Mouse (Mus musculus): Measurements from ENCODE around the gene Tgm3. TPM values are rescaled to one million over a fixed set of nuclear protein-coding genes. Genes with fewer than 3 reads are reported as not detected.
A peak's percentile ranks its signal among the peaks of the same experiment; 100 is the strongest.

The Tgm3 gene
- total RNA-seq, 2 experiments from 2014 or later = 0.04 to 0.15 TPM

GRCm38 (mm10) chr2:130058149-130058548 is 46.0 kb downstream of the Tgm3 start:
- peak; percentile 55; the same call in 1 of the 2 replicates for ATAC-seq (replicated peaks; ENCODE audit: poor library complexity)

DNA sequence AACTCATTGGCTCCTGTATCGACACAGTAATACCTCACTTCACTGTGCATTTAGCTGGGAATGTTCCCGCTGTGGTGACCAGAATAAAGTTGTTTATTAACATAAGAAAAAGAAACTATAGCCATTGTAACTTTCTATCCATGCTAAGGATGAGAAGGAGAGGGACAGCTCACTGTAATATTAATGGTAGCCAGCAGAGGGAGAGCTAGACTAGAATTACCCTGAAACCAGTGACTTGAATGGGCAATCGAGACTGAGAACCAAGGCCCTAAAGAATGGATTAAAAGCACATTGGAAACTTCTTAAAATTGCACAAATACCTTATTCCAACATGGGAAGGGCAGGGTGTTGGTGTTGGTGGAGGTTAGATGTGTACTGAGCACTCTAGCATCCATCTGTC is 56.1 kb downstream of the Tgm3 start:
- peak; percentile 78 for ATAC-seq (replicated peaks; ENCODE audit: poor library complexity)

GRCm38 (mm10) chr2:130070396-130070795 is 58.2 kb downstream of the Tgm3 start:
- ATAC-seq (replicated peaks; ENCODE audit: poor library complexity) = no peak

Other genes with a start within 250 kb of the Tgm3 start
- gene Stk35, start 211.8 kb upstream of the Tgm3 start, total RNA-seq (2015) = 15.5 and 17.3 TPM in 2 replicates
- 6.9 and 8.3 TPM in 2 replicates for gene Stk35, start 211.8 kb upstream of the Tgm3 start, total RNA-seq (2017)
- gene Tgm6, start 100.1 kb downstream of the Tgm3 start, total RNA-seq (2015) = not detected in 2 replicates
- not detected in 2 replicates for gene Tgm6, start 100.1 kb downstream of the Tgm3 start, total RNA-seq (2017)
- 269 and 277 TPM in 2 replicates for gene Snrpb, start 167.1 kb downstream of the Tgm3 start, total RNA-seq (2015)
- 178 and 224 TPM in 2 replicates for gene Snrpb, start 167.1 kb downstream of the Tgm3 start, total RNA-seq (2017)
- gene Tmc2, start 182.8 kb downstream of the Tgm3 start, total RNA-seq (2015) = not detected in 2 replicates
- not detected in 2 replicates for gene Tmc2, start 182.8 kb downstream of the Tgm3 start, total RNA-seq (2017)